Mouse (Mus musculus): ENCODE data around the gene 1810043G02Rik. TPM values are rescaled to one million over a fixed set of nuclear protein-coding genes. Genes with fewer than 3 reads are reported as not detected.
A peak's percentile ranks its signal among the peaks of the same experiment; 100 is the strongest.

Gene 1810043G02Rik
- polyA plus RNA-seq, 1 experiment from 2014 or later, result 19.4 TPM

DNA sequence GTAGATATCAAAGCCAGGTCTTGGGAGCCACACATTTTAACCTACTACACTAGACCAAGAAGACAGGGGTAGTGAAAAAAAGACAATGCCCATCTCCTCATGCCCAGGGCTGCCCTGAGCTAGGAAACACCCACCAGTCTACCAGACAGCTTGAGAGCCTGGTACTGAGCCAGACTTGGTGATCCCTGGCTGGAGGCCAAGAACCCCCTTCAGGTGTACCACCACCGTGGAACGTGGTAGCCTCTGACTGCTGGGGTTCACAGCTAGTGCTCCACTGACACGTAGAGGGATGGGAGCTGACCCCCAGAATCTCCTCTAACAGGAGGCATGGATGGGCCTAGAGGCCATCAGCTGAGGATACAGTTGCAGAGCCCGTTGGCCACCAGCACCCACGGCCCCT is 21.9 kb downstream of the 1810043G02Rik start:
- Histone ChIP-seq H3K4me1 (ENCODE audit: control insufficient read depth, insufficient read depth, low read length) (no peaks in the 10 kb centered on the region), H3K9ac (ENCODE audit: low read length) (no peak overlapping the region), H3K9me3 (replicated peaks; ENCODE audit: control insufficient read depth, low read length) (no peaks in the 10 kb centered on the region), H3K4me3 (ENCODE audit: low read length) (no peak overlapping the region), H3K36me3 (ENCODE audit: control insufficient read depth, insufficient read depth) (peaks cover 64% of the 10 kb centered on the region), H3K27ac (ENCODE audit: low read length) (no peak overlapping the region), H3K4me2 (ENCODE audit: low read depth, low read length) (no peak overlapping the region), H3K27me3 (ENCODE audit: control insufficient read depth, insufficient read depth, low read length) (no peaks in the 10 kb centered on the region)
- ATAC-seq (replicated peaks; ENCODE audit: extremely low read depth, insufficient read depth, low FRiP score), result no peak
- 90% methylated on average over 5 of the region's 5 CpGs for WGBS

DNA sequence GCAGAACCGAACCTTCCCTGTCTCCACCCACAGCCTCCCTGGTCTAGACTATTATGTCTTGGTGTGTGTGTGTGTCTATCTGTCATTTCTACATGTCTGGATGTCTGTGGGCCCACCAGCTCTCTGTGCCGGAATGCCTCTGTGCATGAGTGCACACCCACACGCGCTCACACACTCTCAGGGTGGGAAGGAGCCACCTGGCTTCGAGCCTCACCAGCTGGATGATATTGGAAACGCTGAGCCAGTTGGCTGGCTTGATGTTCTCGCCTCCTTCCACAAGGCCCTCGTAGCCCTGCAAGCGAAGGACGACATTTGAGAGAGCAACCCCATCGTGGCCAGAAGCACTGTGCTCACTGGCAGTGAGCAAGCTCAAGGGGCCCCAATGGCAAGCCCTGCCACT is 23.5 kb downstream of the 1810043G02Rik start:
- Histone ChIP-seq H3K27me3 (ENCODE audit: control insufficient read depth, insufficient read depth, low read length) (no peaks in the 10 kb centered on the region), H3K36me3 (ENCODE audit: control insufficient read depth, insufficient read depth) (peaks cover 51% of the 10 kb centered on the region), H3K9me3 (replicated peaks; ENCODE audit: control insufficient read depth, low read length) (no peaks in the 10 kb centered on the region), H3K4me1 (ENCODE audit: control insufficient read depth, insufficient read depth, low read length) (peaks cover 11% of the 10 kb centered on the region), H3K4me2 (ENCODE audit: low read depth, low read length) (no peak overlapping the region), H3K4me3 (ENCODE audit: low read length) (no peak overlapping the region), H3K27ac (ENCODE audit: low read length) (no peak overlapping the region), H3K9ac (ENCODE audit: low read length) (no peak overlapping the region)
- ATAC-seq (replicated peaks; ENCODE audit: extremely low read depth, insufficient read depth, low FRiP score), result no peak
- WGBS, result 82% methylated on average over 11 of the region's 11 CpGs

DNA sequence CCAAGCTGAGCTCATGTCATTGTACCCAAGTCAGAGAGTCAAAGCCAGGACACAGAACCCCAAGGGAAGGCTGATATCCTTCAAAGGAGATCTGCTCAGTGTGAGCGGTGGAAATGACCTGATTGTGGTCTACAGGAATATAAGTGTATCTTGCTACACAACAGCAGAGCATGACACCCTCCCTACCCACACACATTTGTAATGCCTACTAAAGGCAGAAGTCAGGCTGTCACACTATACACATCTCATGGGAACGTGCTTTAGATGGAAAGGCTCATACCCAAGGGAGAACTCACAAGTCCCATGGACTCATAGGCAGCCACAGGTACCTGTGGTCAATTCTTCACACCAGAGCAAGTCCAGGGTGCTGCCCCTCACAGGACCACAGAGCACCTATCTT is 24.0 kb downstream of the 1810043G02Rik start:
- H3K27ac ChIP-seq (ENCODE audit: low read length), result no peak overlapping the region
- no peak overlapping the region for H3K9ac ChIP-seq (ENCODE audit: low read length)
- H3K4me3 ChIP-seq (ENCODE audit: low read length), result no peak overlapping the region
- no peak overlapping the region for H3K4me2 ChIP-seq (ENCODE audit: low read depth, low read length)
- 89% methylated on average over 2 of the region's 2 CpGs for WGBS
- ATAC-seq (replicated peaks; ENCODE audit: extremely low read depth, insufficient read depth, low FRiP score), result no peak
- H3K9me3 ChIP-seq (replicated peaks; ENCODE audit: control insufficient read depth, low read length), result no peaks in the 10 kb centered on the region
- peaks cover 15% of the 10 kb centered on the region for H3K4me1 ChIP-seq (ENCODE audit: control insufficient read depth, insufficient read depth, low read length)
- peaks cover 48% of the 10 kb centered on the region for H3K36me3 ChIP-seq (ENCODE audit: control insufficient read depth, insufficient read depth)
- no peaks in the 10 kb centered on the region for H3K27me3 ChIP-seq (ENCODE audit: control insufficient read depth, insufficient read depth, low read length)

- WGBS, result 87% methylated on average over 3 of the region's 3 CpGs
- Histone ChIP-seq H3K9ac (ENCODE audit: low read length) (no peak overlapping the region), H3K27ac (ENCODE audit: low read length) (no peak overlapping the region), H3K36me3 (ENCODE audit: control insufficient read depth, insufficient read depth) (peaks cover 30% of the 10 kb centered on the region), H3K4me1 (ENCODE audit: control insufficient read depth, insufficient read depth, low read length) (peaks cover 31% of the 10 kb centered on the region), H3K9me3 (replicated peaks; ENCODE audit: control insufficient read depth, low read length) (no peaks in the 10 kb centered on the region), H3K4me2 (ENCODE audit: low read depth, low read length) (no peak overlapping the region), H3K27me3 (ENCODE audit: control insufficient read depth, insufficient read depth, low read length) (no peaks in the 10 kb centered on the region), H3K4me3 (ENCODE audit: low read length) (no peak overlapping the region)
- no peak for ATAC-seq (replicated peaks; ENCODE audit: extremely low read depth, insufficient read depth, low FRiP score)
Observed at GRCm38 (mm10) chr10:78004479-78005100, 26.3 kb downstream of the 1810043G02Rik start.

DNA sequence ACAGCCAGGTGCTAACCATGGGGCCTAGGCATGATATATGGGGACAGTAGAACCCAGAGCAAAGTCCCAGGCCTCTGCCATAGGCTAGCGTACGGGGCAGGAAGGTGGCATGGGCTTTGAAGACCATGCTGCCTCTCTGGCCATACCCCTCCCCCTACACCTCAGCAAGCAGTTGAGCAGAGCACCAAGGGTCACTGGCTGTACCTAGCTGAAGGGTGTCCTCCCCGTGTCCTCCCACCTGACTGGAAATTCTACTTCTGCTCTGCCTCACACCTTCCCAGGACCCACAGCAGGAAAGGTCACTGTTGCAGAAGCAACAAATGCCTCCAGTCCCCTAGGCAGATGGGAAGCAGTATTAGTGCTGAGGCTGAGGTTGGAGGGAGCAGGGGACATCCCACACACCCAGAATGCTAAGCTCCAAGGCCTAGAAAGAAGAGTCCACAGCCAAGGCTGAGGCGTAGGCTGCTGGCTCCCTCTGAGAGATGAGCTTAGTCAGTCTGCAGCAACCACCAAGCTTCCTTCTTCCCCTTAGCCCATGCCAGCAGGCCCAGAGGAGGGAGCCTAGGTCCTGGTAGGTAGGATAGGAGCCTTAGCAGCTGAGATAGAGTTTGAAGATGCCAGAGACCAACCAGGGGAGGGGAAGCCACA is 27.6 kb downstream of the 1810043G02Rik start:
- no peak for ATAC-seq (replicated peaks; ENCODE audit: extremely low read depth, insufficient read depth, low FRiP score)
- H3K4me2 ChIP-seq (ENCODE audit: low read depth, low read length), result no peak overlapping the region
- 83% methylated on average over 4 of the region's 4 CpGs for WGBS

DNA sequence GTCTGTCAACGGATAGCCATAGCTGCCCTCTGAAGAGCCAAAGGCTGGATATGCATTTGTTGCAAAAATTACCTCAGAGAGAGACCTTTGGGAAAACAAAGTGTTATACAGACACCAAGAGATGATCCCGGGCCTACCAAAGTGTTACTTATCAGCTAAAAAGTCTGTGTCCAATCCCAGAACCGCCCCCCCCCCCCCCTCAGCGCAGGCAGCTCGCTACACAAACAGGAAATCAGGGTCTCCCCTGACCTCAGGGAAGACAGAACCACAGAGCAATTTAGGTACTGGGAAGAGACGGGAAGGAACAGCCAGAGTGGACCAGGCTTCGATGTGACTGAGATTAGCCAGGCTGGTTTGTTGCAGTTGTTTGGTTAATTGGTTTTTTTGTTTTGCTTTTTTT is 28.9 kb downstream of the 1810043G02Rik start:
- 41% methylated on average over 7 of the region's 7 CpGs for WGBS
- ATAC-seq (replicated peaks; ENCODE audit: extremely low read depth, insufficient read depth, low FRiP score), result no peak
- Histone ChIP-seq H3K27ac (ENCODE audit: low read length) (no peak overlapping the region), H3K4me2 (ENCODE audit: low read depth, low read length) (peak overlapping the region; percentile 84), H3K4me1 (ENCODE audit: control insufficient read depth, insufficient read depth, low read length) (peaks cover 34% of the 10 kb centered on the region), H3K27me3 (ENCODE audit: control insufficient read depth, insufficient read depth, low read length) (no peaks in the 10 kb centered on the region), H3K9me3 (replicated peaks; ENCODE audit: control insufficient read depth, low read length) (no peaks in the 10 kb centered on the region), H3K4me3 (ENCODE audit: low read length) (no peak overlapping the region), H3K9ac (ENCODE audit: low read length) (peak overlapping the region; percentile 96), H3K36me3 (ENCODE audit: control insufficient read depth, insufficient read depth) (peaks cover 9% of the 10 kb centered on the region)

More for the DNA sequence above, 27.6 kb downstream of the 1810043G02Rik start:
- no peak overlapping the region for H3K4me3 ChIP-seq (ENCODE audit: low read length)
- H3K9me3 ChIP-seq (replicated peaks; ENCODE audit: control insufficient read depth, low read length), result no peaks in the 10 kb centered on the region
- H3K27ac ChIP-seq (ENCODE audit: low read length), result no peak overlapping the region
- peaks cover 34% of the 10 kb centered on the region for H3K4me1 ChIP-seq (ENCODE audit: control insufficient read depth, insufficient read depth, low read length)
- H3K9ac ChIP-seq (ENCODE audit: low read length), result 0 out of 2 replicates have a peak overlapping the region, but pooled peaks have one; percentile 13
- H3K27me3 ChIP-seq (ENCODE audit: control insufficient read depth, insufficient read depth, low read length), result no peaks in the 10 kb centered on the region
- peaks cover 16% of the 10 kb centered on the region for H3K36me3 ChIP-seq (ENCODE audit: control insufficient read depth, insufficient read depth)

- Histone ChIP-seq H3K9ac (ENCODE audit: low read length) (peak overlapping the region; percentile 96), H3K4me3 (ENCODE audit: low read length) (peak overlapping the region; percentile 83), H3K9me3 (replicated peaks; ENCODE audit: control insufficient read depth, low read length) (no peaks in the 10 kb centered on the region), H3K4me1 (ENCODE audit: control insufficient read depth, insufficient read depth, low read length) (peaks cover 34% of the 10 kb centered on the region), H3K27me3 (ENCODE audit: control insufficient read depth, insufficient read depth, low read length) (no peaks in the 10 kb centered on the region), H3K36me3 (ENCODE audit: control insufficient read depth, insufficient read depth) (no peaks in the 10 kb centered on the region), H3K4me2 (ENCODE audit: low read depth, low read length) (peak overlapping the region; percentile 84), H3K27ac (ENCODE audit: low read length) (peak overlapping the region; percentile 100)
- 65% methylated on average over 3 of the region's 3 CpGs for WGBS
- no peak for ATAC-seq (replicated peaks; ENCODE audit: extremely low read depth, insufficient read depth, low FRiP score)
Observed at GRCm38 (mm10) chr10:78008169-78008568, 29.8 kb downstream of the 1810043G02Rik start.

GRCm38 (mm10) chr10:78009184-78009944 is 31.0 kb downstream of the 1810043G02Rik start:
- Histone ChIP-seq H3K4me3 (ENCODE audit: low read length) (peak overlapping the region; percentile 83), H3K4me1 (ENCODE audit: control insufficient read depth, insufficient read depth, low read length) (peaks cover 34% of the 10 kb centered on the region), H3K27me3 (ENCODE audit: control insufficient read depth, insufficient read depth, low read length) (no peaks in the 10 kb centered on the region), H3K4me2 (ENCODE audit: low read depth, low read length) (peak overlapping the region; percentile 84), H3K27ac (ENCODE audit: low read length) (peak overlapping the region; percentile 100), H3K9me3 (replicated peaks; ENCODE audit: control insufficient read depth, low read length) (peaks cover 2% of the 10 kb centered on the region), H3K9ac (ENCODE audit: low read length) (peak overlapping the region; percentile 96), H3K36me3 (ENCODE audit: control insufficient read depth, insufficient read depth) (no peaks in the 10 kb centered on the region)
- WGBS, result 1% methylated on average over 59 of the region's 59 CpGs
- peak; percentile 95 for ATAC-seq (replicated peaks; ENCODE audit: extremely low read depth, insufficient read depth, low FRiP score)

- Histone ChIP-seq H3K27me3 (ENCODE audit: control insufficient read depth, insufficient read depth, low read length) (no peaks in the 10 kb centered on the region), H3K9me3 (replicated peaks; ENCODE audit: control insufficient read depth, low read length) (peaks cover 5% of the 10 kb centered on the region), H3K36me3 (ENCODE audit: control insufficient read depth, insufficient read depth) (no peaks in the 10 kb centered on the region), H3K9ac (ENCODE audit: low read length) (peak within 1 kb of the TSS; percentile 96), H3K27ac (ENCODE audit: low read length) (peak within 1 kb of the TSS; percentile 100), H3K4me3 (ENCODE audit: low read length) (peak within 1 kb of the TSS; percentile 83), H3K4me2 (ENCODE audit: low read depth, low read length) (peak within 1 kb of the TSS; percentile 84), H3K4me1 (ENCODE audit: control insufficient read depth, insufficient read depth, low read length) (peaks cover 34% of the 10 kb centered on the region)
- WGBS, result 1% methylated on average over 9 of the region's 9 CpGs
- ATAC-seq (replicated peaks; ENCODE audit: extremely low read depth, insufficient read depth, low FRiP score), result no peak
Observed at GRCm38 (mm10) chr10:78009945-78010293, 31.6 kb downstream of the 1810043G02Rik start, which contains the start of gene Pfkl. TSS of gene Pfkl (minus strand) at chr10:78010083.

Measured in heart, embryonic 16.5 days (tissue).